Mouse (Mus musculus) brain, adult 2 months (tissue): ENCODE data around the gene Zfp831.

ENCODE experiments used
- DNase-seq: peaks from one replicate; pipeline ENCODE4 v3.0.0; 2011; ENCODE audit warnings: low read depth, low spot score

Zfp831 gene

DNA sequence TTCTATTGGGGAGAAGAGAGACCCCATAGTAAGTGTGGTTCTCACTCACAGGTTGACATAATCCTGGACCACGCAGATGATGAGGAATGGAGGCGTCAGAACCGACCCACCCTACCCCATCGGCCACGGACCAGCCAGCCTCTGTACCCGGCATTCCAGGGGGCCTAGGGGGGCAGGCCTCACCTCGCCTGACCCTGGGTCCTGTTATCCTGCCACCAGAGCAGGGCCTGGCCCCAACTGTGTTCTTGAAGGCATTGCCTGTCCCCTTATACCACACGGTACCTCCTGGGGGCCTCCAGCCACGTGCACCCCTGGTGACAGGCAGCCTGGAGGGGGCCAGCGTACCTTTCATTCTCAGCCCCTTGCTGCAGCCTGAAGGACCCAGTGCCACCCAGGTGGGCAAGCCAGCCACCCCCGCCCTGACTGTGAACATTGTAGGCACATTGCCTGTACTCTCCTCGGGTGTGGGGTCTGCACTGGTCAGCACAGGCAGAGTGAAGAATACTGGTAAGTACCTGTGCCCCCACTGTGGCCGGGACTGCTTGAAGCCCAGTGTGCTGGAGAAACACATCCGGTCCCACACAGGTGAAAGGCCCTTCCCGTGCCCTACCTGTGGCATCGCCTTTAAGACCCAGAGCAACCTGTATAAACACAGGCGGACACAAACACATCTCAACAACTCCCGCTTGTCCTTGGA, at the start of gene Zfp831:
Gene Zfp831, plus strand, starts transcription at position 87 of the 697 bp plus-strand sequence.
- no peak for DNase-seq

DNA sequence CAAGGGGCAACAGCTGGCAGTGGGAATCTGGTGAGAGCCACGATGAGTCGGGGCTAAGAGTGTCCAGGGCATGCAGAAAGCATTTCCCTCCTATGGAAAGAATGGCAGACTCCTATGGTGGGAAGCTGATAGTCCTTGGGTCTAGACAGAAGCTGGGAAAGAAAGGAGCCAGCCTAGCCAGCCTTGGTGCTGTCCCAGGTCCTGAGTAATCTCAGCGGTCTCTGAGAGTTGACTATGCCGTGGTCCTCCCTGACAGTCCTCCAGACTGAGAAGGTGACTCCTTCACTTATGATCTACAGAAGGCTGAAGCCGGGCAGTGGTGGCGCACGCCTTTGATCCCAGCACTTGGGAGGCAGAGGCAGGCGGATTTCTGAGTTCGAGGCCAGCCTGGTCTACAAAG, 48.4 kb upstream of the Zfp831 start:
- DNase-seq: no peak

DNA sequence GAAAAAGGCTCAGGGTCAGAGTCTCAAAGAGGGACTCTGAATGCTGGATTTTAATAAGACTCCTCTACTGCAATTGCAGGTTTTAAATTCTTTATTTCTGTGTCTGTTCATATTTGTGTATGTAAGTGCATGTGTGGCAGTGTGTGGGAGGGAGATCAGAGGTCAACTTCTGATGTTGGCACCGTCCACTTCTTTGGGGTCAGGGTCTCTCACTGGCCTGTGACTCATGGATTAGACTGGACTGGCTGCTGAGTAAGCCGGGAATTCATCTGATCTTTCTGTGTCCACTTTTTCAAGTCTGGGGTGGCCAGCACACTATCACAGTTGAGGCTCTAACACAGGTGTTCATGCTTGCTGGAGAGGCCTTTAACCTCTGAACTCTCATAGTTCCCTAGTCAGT, 47.7 kb upstream of the Zfp831 start:
- DNase-seq: no peak

DNA sequence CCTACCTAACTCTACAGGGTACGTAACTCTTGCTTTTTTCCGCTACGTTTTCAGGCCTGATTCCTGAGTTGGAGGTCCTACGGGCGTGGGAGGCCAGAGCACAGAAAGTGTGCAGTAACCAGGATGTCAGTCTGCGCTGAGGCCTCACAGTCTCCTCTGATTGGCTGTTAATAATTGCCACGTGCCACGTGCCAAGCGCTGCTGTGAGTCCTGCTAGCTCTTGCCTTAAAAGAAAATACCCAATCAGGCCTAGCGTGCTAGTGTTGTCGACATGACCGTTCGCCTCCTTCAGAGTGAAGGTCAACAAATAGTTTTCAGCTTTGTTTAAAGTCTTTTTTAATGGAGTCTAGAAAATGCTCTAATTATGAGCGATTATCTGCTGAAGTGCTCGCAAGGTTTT, 46.9 kb upstream of the Zfp831 start:
- DNase-seq: no peak

DNA sequence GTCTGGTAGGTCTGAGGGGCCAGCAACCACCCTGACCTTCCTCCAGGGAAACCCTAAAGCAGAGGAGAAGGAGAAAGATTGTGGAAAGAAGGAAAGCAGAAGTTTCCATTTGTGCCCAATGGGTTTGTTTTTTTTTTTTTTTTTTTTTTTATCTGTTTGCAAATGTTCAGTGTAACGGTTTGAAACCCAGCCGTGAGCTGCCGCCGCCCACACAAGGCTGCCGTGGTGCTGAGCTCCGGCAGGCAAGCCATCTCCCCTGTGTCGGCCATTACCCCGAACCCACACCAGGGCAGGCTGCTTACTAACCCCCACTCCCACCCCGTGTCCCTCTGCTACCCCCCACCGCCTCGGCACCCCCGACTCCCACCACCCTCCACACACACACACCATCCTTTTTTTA, 44.9 kb upstream of the Zfp831 start:
- peak; percentile 76 for DNase-seq

DNA sequence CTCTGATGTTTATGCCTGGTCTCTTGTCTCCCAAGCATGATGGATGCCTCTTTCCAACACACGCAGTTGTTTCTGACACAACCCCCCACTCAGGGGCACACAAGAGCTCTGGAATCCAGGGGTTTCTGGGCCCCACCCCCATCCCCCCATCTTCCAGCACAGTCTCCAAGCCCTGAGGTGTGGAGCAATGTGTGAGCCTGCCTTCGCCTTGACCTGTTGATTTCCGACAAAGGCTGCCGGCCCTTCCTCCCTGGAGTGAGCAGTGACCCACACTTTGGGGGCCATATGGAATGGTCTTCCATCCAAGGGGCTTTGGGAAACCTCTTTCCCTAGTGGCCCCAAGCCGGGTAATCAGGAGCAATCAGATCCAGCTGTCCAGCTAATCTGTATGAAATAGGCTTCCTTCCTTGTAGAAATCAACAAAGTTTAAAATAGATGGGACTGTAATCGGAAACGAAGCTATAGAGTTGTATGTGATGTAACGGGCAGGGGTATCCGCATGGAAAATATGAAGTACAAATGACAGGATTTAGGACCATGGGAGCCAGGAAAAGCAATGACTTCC, 44.2 kb upstream of the Zfp831 start:
- DNase-seq: peak; percentile 20

DNA sequence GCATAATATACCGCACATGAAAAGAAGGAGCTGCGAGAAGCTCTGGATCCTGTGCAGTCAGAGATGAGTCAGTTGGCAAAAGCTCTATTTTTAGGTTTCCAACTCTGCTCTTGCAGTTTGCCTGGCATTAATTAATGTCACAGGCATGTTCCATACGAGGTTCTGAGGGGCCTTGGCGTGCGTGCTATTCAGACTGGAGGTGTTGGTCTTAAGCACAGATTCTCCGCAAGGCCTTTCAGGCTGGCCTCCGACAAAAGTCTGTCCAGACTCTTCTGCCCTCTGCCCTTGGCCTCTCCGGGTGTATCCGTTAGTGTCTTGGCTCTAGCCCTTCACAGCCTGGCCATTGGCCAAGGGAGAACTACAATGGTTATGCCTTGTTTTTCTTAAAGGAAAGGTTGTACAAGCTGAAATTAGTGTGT, 43.5 kb upstream of the Zfp831 start:
- peak; percentile 90 for DNase-seq

DNA sequence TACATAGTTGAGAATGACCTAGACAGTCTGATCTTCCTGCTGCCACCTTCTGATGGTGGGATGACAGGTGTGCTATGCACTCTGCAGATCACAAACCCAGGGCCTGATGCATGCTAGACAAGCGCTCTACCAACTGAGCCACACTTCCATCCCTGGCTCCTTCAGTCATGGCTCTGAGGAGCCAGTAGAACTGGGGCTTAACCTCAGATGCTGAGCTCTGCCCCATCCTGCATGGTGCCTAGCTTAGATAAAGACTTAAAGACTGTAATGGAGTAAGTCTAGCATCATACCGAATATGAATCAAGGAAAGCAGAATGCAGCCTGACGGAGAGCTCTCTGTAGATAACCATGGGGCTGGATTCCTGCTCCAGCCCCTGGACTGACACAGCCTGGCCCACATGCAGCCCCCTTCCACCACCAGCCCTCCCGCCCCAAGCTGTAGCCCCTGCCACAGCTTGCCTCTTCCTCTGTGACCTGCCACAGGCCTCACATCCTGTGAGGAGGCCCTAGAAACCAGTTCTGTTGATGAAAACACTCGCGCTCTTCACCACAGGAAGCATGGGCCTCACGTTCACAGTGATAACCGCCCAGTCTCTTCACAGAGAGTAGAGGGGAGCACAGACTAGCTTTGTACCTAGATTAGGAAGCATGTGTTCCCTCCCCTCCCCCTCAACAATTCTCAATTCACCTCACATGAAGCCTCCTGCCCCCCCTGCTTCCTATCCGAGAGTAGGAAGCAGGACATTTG, 41.2 kb upstream of the Zfp831 start:
- DNase-seq: no peak

DNA sequence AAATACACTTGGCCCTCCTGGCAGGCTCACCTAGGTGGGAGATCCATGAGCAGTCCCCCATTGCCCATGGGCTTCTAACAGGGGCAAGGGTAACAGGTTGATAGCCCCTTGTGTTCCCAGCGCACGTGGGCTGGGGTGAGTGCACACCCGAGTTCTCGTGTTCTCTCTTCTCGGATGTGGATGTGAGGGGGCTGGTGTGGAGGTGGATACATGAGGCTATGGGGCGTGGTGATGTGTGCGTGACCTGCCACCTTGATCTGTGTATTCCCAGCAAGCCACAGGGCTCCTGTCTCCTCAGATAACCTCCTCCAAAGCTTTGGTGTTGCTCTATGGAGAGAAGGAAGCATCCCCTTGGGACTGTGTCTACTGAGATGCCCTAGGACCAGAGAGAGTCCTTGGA, 40.0 kb upstream of the Zfp831 start:
- DNase-seq: peak; percentile 60

DNA sequence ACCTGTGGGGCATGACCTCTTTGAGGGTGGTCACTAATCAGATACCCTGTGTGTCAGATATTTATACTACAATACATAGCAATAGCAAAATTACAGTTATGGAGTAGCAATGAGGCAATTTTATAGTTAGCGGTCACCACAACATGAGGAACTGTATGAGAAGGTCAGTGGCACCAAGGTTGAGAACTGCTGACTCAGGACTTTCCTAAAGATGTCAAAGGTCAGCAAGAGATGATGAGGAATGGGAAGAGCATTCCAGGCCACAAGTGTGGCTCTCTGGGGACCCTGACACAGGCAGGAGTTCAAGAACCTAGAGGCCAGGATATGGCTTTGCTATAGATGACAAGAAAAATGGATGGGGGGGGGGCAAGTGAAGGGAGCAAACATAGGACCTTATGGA, 38.3 kb upstream of the Zfp831 start:
- no peak for DNase-seq

DNA sequence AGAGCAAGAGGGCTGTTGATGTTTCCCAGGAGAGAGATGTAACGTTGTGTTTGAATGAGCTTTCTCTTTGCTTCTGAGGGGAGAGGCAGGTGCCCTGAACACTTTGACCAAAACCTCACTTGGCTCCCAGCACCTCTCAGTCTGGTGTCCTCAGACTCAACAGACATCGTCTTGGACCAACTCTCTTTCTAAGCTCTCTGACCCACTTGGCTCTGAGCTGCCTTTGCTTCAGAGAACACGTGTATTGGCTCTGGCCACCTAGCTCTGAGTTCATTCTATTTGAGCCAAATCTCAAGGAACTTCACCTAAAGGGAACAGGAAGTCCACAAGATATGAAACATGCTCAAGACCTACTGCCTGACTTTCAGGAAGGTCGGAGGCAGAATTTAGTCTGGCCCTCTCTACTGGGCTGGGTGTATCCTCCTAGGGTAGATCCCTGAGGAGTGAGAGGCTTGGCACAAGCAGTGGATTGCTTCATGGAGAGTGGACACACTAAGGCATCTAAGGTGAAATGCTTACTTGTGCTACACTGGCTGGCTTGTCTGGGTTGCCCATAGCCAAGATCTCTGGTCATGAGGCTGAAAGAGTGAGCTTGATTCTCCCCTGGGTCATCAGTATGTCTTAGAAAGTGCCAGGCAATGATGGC, 37.8 kb upstream of the Zfp831 start:
- DNase-seq: no peak

DNA sequence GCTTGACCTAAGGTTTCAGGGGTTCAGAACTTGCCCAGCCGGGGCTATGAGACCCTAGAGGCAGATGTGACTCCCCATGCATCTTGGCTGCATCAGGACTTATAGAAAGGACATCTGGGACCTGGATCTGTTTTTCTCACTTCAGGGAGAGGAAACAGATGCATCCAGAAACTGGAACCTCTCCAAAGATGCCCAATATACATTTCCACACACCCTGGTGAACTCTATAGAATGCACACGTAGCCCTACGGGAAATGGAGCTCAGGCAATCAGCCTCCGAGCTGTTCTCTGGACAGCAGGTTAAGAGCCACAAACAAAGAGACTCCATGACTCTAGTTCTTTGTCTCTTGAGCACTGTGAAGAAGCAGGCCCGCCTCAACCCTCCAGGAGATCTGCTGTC, 37.0 kb upstream of the Zfp831 start:
- no peak for DNase-seq

DNA sequence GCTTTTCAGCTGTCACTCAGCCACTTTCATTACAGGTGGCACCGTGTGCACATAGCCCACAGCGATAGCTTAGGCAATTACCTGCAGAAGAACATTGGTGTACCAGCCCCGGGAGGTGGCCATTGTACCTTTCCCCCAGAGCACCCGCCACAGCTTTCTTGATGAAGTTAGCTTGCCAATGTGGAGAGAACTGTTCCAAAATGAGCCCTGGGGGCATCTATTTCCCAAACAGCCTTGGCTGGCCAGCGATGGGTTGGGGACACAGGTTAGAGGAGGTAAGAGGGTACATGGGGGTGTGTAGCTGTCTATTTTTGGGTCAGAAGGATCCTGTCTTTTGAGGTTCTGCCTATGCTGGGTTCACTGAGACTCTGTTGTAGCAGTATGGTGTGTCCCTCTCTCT, 33.4 kb upstream of the Zfp831 start:
- peak; percentile 7 for DNase-seq

DNA sequence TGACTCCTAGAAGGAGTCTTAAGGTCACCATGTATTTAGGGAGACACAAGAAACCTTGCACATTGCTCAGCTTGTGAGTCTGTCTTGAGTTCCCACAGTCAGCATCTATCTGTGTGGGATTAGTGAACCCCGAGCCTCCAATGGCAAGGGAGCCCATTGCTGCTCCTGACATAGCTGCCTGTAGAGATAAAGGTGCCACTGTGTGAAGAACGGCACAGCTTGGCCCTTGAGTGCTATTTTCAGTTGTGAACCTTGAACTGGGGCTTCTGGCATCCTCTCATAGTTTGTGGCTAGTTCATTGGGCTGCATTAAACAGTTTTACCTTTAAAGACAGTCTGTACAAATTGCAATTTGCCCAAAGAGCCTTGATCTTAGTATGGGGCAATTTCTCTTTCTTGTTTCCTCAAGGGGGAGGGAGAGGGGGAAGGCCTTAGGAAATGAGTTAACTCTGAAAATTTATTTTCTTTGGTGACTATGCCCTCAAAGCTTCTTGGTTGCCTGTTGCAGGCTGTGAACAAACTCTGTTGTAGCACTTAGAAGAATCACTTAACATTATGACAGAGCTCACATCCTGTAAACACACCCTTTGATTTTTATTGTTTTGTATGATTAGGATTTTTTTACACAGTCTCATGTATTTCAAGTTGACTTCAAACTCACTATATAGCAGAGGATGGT, 30.8 kb upstream of the Zfp831 start:
- DNase-seq: no peak

DNA sequence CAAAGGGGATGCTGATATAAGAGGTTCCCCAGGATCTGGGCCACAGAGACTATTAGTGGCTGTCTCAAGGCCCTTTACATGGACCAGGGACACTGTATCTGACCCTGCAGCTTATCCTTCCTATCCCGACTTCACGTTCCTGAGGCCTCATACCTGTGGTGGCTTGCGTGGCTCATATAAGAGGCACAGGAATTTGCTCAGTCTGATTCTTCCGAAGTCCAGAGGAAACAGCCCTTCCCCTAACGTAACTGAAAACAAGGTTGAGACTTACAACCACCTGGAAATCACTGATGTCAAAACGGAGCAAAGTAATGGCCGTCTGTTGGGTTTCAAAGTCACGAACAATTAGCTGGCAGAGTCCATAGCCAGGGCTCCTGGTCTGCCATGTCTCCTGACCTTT, 30.1 kb upstream of the Zfp831 start:
- no peak for DNase-seq

DNA sequence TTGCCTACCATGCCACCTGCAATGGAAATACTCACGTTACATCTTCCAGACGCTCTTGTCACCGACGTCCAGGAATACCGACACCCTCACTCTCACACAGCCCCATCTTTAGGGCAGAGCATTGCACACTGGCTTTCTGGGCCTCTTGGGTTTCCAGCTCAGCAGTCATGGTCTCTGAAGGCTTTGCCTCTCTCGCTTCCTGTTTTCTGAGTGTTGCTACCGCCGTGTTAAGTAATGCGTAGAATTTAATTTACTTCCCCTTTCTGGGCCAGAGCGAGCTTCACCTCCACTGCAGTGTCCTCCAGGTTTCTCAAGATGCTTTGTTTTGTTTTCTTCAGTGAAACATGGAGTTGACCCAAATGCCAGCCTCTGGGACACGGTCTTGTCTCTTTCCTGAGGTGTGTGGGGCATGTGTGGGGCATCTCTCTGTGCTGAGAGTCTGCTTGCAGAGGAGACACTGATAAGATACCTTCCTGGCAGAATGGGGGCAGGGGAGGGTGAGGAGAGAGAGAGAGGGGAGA, 29.4 kb upstream of the Zfp831 start:
- no peak for DNase-seq

DNA sequence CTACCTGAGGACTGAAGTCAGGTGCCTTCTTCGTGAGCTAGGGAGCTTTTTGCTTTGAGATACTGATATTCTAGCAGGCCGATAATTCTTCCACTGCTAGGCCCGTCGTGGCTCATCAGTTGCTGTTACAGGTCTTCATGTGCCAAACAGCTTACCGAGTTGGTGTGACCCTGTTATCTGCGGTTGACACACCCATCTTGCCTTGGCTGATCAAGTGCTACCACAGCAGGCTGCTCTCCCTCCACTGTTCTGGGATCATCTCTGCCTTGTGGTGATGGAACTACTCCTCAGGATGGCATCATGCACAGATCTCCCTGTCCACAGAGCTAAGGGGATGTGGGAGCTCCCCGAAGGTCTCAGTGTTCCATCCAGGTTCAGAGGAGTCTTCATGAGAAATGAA, 21.5 kb upstream of the Zfp831 start:
- DNase-seq: no peak

DNA sequence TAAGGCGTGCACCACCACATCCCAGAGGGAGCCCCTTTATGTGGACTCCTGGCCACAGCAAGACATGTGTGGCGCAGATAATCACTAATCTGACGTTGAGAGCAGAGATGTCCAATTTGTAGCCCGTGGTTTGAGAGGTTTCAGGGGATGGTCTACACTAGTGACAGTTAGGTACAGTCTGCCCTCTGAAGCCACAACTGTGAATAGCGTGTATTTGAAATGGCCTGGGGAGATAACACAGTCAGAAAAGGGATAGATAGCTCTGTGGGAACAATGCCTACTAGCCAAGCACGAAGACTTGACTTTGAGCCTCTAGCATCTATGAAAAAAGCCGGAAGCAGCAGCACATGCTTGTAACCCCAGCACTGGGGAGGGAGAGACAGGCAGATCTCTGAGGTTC, 18.9 kb upstream of the Zfp831 start:
- no peak for DNase-seq

DNA sequence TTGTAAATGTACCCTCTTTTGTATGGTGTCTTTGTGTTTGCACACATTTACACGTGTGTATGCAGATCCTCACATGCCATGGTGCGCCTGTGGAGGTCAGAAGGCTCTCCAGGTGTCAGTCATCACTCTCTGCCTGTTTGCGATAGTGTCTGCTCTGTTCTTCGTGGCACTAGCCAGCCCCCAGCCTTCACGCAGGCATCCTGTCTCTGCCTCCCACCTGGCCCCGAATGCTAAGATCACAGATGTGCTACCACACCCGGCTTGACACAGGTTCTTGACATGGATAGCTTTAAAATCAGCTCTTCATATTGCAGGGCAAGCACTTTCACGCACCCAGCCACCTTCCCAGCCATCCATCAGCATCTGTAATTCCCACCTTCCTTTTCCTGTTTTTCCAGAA, 16.3 kb upstream of the Zfp831 start:
- no peak for DNase-seq

DNA sequence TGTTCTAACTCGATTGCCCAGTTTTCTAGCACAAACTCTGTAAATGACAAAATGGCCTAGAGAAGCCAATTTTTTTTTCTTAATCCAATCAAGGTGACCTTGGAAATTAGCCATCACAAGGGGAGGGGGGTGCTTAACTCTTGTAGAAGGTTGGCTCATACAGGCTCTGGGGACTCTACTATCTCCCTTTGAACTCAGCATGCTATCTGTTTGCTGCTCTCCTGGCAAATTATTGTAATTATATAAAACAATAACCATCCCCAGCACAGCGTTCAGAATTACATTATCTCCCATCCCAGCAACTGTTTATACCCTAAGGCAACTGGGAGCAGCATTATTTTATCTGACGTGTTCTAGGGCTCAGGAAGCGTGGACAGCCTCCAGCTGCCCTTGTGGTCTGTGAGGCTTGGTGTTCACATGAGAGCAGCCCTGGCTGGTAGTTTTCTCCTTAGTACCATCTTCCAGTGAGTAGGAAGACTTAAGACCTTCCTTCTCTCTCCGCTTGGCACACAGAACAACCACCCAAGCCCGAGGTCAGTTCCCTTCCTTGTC, 14.0 kb upstream of the Zfp831 start:
- DNase-seq: no peak

DNA sequence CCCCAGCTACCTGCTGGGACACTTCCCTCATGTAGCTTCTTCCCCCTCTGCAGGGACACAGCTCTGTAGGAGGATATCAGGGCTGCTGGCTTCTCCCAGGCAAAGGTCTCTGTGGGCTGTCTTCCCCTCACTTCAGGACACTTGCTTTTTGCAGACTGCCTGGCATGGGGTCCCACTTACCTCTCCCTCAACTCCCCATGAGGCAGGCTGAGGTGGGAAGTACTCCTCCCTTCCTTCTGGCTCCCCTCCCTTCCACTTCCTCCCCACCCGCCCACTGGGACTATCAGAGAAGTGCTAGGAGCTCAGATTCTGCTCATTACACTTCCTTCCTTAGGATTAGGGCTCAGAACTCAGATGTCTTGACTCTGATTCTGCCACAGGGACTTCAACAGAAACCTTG, 6.6 kb upstream of the Zfp831 start:
- peak; percentile 45 for DNase-seq
